ENCODE assay signal across 9 mouse cellular contexts in genomic region chr4:142083762-142084130, GRCm38 (mm10). TPM values are rescaled to one million over a fixed set of nuclear protein-coding genes. Genes with fewer than 3 reads are reported as not detected.
DNase-seq lines count a peak whose midpoint lies in the region; ATAC-seq and TF ChIP-seq lines count a peak whose summit lies in the region.
"Had no signal": no experiment of that assay in that cellular context is flagged by ENCODE, and none has a peak within 500 bp of the region (broad histone marks: within the 10 kb centered on the region; RNA-seq: fewer than 3 reads in every experiment).

No protein-coding gene starts in this region.

- intact Hi-C loops in gastrocnemius, postnatal 36 days (cut with DNase I): no loop called here

- no peak overlapping the region for H3K27ac ChIP-seq in hindbrain, postnatal 0 days
- H3K27ac ChIP-seq in liver, embryonic 12.5 days: peak overlapping the region; percentile 62; the same call in 1 of the 2 replicates
- H3K27ac ChIP-seq in midbrain, embryonic 16.5 days (ENCODE audit: low read length): no peak overlapping the region

- H3K36me3 ChIP-seq in hindbrain, postnatal 0 days (ENCODE audit: insufficient read depth, low read length): no peaks in the 10 kb centered on the region
- no peaks in the 10 kb centered on the region for H3K36me3 ChIP-seq in liver, embryonic 12.5 days
- H3K36me3 ChIP-seq in midbrain, embryonic 16.5 days (ENCODE audit: control insufficient read depth, insufficient read depth, low read length): no peaks in the 10 kb centered on the region
- H3K36me3 ChIP-seq: G1E had no signal

- H3K4me1 ChIP-seq in hindbrain, postnatal 0 days (ENCODE audit: insufficient read depth, low read length): peaks cover 21% of the 10 kb centered on the region; the same call in 1 of the 2 replicates
- H3K4me1 ChIP-seq in liver, embryonic 12.5 days: peaks cover 42% of the 10 kb centered on the region
- H3K4me1 ChIP-seq in midbrain, embryonic 16.5 days (ENCODE audit: control insufficient read depth, insufficient read depth, low read length): peaks cover 14% of the 10 kb centered on the region; the same call in 1 of the 2 replicates

- peak overlapping the region; percentile 44 for H3K4me3 ChIP-seq in hindbrain, postnatal 0 days (ENCODE audit: low read length)
- peak overlapping the region; percentile 57 for H3K4me3 ChIP-seq in liver, embryonic 12.5 days
- peak overlapping the region; percentile 59 for H3K4me3 ChIP-seq in midbrain, embryonic 16.5 days (ENCODE audit: low read depth, low read length)

- TF ChIP-seq CTCF in hindbrain, postnatal 0 days (IDR thresholded peaks at IDR 0.05; ENCODE audit: low read depth): peak; percentile 65

- 0 out of 2 replicates have a peak, but pooled peaks cover 7% of the 10 kb centered on the region for H3K27me3 ChIP-seq in hindbrain, postnatal 0 days (ENCODE audit: insufficient read depth, low read length)
- H3K27me3 ChIP-seq in liver, embryonic 12.5 days (replicated peaks): peaks cover 75% of the 10 kb centered on the region
- H3K27me3 ChIP-seq in midbrain, embryonic 16.5 days (ENCODE audit: control insufficient read depth, insufficient read depth, low read depth, low read length): peaks cover 16% of the 10 kb centered on the region

- H3K9ac ChIP-seq in hindbrain, postnatal 0 days (replicated peaks; ENCODE audit: low read length): peak overlapping the region; percentile 39
- peak overlapping the region; percentile 49 for H3K9ac ChIP-seq in liver, embryonic 12.5 days
- H3K9ac ChIP-seq in midbrain, embryonic 16.5 days (ENCODE audit: low read depth, low read length): peak overlapping the region; percentile 74

- no peaks in the 10 kb centered on the region for H3K9me3 ChIP-seq in hindbrain, postnatal 0 days (ENCODE audit: low read length)
- H3K9me3 ChIP-seq in liver, embryonic 12.5 days (replicated peaks): no peaks in the 10 kb centered on the region
- H3K9me3 ChIP-seq in midbrain, embryonic 16.5 days (replicated peaks; ENCODE audit: control insufficient read depth, low read length, poor library complexity, severe bottlenecking): no peaks in the 10 kb centered on the region

- ATAC-seq in hindbrain, postnatal 0 days: peak; percentile 30
- ATAC-seq in liver, embryonic 12.5 days: peak; percentile 53
- ATAC-seq in midbrain, embryonic 16.5 days: peak; percentile 49; the same call in 1 of the 2 replicates

- under 1% methylated on average over 24 of the region's 29 CpGs for WGBS in hindbrain, postnatal 0 days
- 1% methylated on average over 28 of the region's 29 CpGs for WGBS in liver, embryonic 12.5 days (ENCODE audit: insufficient replicate concordance)
- 0% methylated on average over 25 of the region's 29 CpGs for WGBS in midbrain, embryonic 16.5 days

- peak overlapping the region; percentile 80 for H3K4me2 ChIP-seq in hindbrain, postnatal 0 days (ENCODE audit: low read depth, low read length)
- peak overlapping the region; percentile 73 for H3K4me2 ChIP-seq in liver, embryonic 12.5 days
- H3K4me2 ChIP-seq in midbrain, embryonic 16.5 days (ENCODE audit: low read length): peak overlapping the region; percentile 88

- peak; percentile 29 to 44 for DNase-seq in left cerebral cortex, adult 18-20 months (ENCODE audit: low spot score in 2 of 2)
- DNase-seq in left cerebral cortex, adult 8-10 months (ENCODE audit: low spot score in 2 of 2): no peak
- DNase-seq in cerebellum, postnatal 14 days: peak; percentile 78 to 80
- peak; percentile 40 to 58 for DNase-seq in gastrocnemius, postnatal 36 days
- peak; percentile 74 for DNase-seq in hindbrain, postnatal 0 days (ENCODE audit: low spot score)
- peak; percentile 50 for DNase-seq in testis, postnatal 14 days (ENCODE audit: low spot score)

RNA-seq across cellular contexts. Expression of gene Tmem51, which starts 0.4 kb away (rescaled TPM):
- total RNA-seq in left cerebral cortex, adult 18-20 months (2021): 1 to 10 TPM; 5.3 to 5.7 TPM
- total RNA-seq in left cerebral cortex, adult 8-10 months (2022): 1 to 10 TPM; 5.0 to 6.8 (median 5.4) TPM
- 1 to 10 TPM; 1.1 to 1.2 TPM for total RNA-seq in gastrocnemius, postnatal 36 days (2021)
- total RNA-seq in hindbrain, postnatal 0 days (2014; rRNA removed): 7.5 and 7.6 TPM in 2 replicates
- 7.8 and 8.6 TPM in 2 replicates for polyA plus RNA-seq in hindbrain, postnatal 0 days (2015; fragmentation: Nextera tagmentation; extraction: Ambion mirVana)
- 14.0 and 15.5 TPM in 2 replicates for polyA plus RNA-seq in liver, embryonic 12.5 days (2016; fragmentation: Nextera tagmentation; extraction: Ambion mirVana)
- 6.9 and 7.1 TPM in 2 replicates for polyA plus RNA-seq in midbrain, embryonic 16.5 days (2015; fragmentation: Nextera tagmentation; extraction: Ambion mirVana)
- polyA plus RNA-seq: G1E had no signal

Comparison
In these comparisons a context has a peak if more than half of its experiments do, and no peak if none do; other contexts are left out.
1. DNase-seq: peak in left cerebral cortex, adult 18-20 months (2 of 2), cerebellum, postnatal 14 days (2 of 2), gastrocnemius, postnatal 36 days (2 of 2), hindbrain, postnatal 0 days (single experiment) and testis, postnatal 14 days (single experiment); none in left cerebral cortex, adult 8-10 months (0 of 2).
2. Peak in every context shown above with its lines, with median percentiles within 50 percentile points of each other: ATAC-seq, H3K4me2 ChIP-seq, H3K4me3 ChIP-seq and H3K9ac ChIP-seq.